Mouse (Mus musculus): ENCODE measurements around the gene Rec8.

DNA sequence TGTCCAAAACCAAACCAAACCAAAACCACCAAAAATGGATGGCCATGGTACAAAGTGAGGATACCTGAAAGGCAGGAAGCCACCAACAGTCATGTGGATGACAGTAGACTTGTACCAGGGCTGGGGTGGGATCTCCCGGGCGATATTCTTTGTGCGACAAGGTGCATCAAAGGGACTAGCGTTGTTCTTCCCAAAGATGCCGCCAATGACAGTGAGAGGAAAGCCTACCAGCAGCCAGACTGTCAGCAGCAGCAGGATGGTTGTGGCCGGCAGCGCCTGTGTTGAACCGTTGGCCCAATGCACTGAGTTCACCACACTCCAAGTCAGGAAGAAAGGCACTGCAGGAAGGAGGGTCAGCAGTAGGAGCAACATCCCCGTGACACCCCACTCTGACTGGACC, 20.0 kb downstream of the Rec8 start, which contains the start of gene Gm49378:
- TF ChIP-seq USF1 (IDR thresholded peaks at IDR 0.05; ENCODE audit: low read depth, low read length) (no peak), POLR2A (IDR thresholded peaks at IDR 0.05; ENCODE audit: low read depth, low read length) (no peak)

All from CH12.LX (cell line).